10 mouse cellular contexts compared by ENCODE assay signal in genomic region chrX:150657797-150658118, GRCm38 (mm10). TPM values are rescaled to one million over a fixed set of nuclear protein-coding genes. Genes with fewer than 3 reads are reported as not detected.
A peak's percentile ranks its signal among the peaks of the same experiment; 100 is the strongest.
DNase-seq lines count a peak whose midpoint lies in the region; ATAC-seq and TF ChIP-seq lines count a peak whose summit lies in the region.
"Had no signal": no experiment of that assay in that cellular context is flagged by ENCODE, and none has a peak within 500 bp of the region (broad histone marks: within the 10 kb centered on the region; RNA-seq: fewer than 3 reads in every experiment).

No protein-coding gene starts in this region.

- no peaks in the 10 kb centered on the region; the same call in 1 of the 2 replicates for H3K36me3 ChIP-seq in lung, embryonic 14.5 days (ENCODE audit: insufficient read depth)
- no peaks in the 10 kb centered on the region for H3K36me3 ChIP-seq in lung, postnatal 0 days (ENCODE audit: insufficient read depth, low read length)
- H3K36me3 ChIP-seq in intestine, embryonic 16.5 days (ENCODE audit: control insufficient read depth, insufficient read depth, low read length): no peaks in the 10 kb centered on the region
- H3K36me3 ChIP-seq in neural tube, embryonic 13.5 days: peaks cover 17% of the 10 kb centered on the region

- H3K4me3 ChIP-seq in cerebellum, adult 2 months (replicated peaks; ENCODE audit: insufficient read depth, low read depth, low read length): peak overlapping the region; percentile 98
- H3K4me3 ChIP-seq in lung, embryonic 14.5 days (ENCODE audit: low read depth, low read length): peak overlapping the region; percentile 50; the same call in 1 of the 2 replicates
- H3K4me3 ChIP-seq in lung, postnatal 0 days (ENCODE audit: low read depth, low read length): no peak overlapping the region
- no peak overlapping the region; the same call in 1 of the 2 replicates for H3K4me3 ChIP-seq in intestine, embryonic 16.5 days (ENCODE audit: low read length)
- H3K4me3 ChIP-seq in neural tube, embryonic 13.5 days: peak overlapping the region; percentile 58

- H3K27ac ChIP-seq in cerebellum, adult 2 months (ENCODE audit: insufficient read depth, low read length): no peak overlapping the region
- H3K27ac ChIP-seq in lung, embryonic 14.5 days (ENCODE audit: low read depth): no peak overlapping the region
- no peak overlapping the region for H3K27ac ChIP-seq in lung, postnatal 0 days (ENCODE audit: low read length)
- H3K27ac ChIP-seq in intestine, embryonic 16.5 days (ENCODE audit: low read length): no peak overlapping the region
- no peak overlapping the region for H3K27ac ChIP-seq in neural tube, embryonic 13.5 days (replicated peaks)

- TF ChIP-seq EP300 in lung, postnatal 0 days (IDR thresholded peaks at IDR 0.05): no peak

- peak overlapping the region; percentile 60 for H3K4me2 ChIP-seq in lung, embryonic 14.5 days
- H3K4me2 ChIP-seq in lung, postnatal 0 days (replicated peaks; ENCODE audit: low read depth, low read length): no peak overlapping the region
- H3K4me2 ChIP-seq in intestine, embryonic 16.5 days (ENCODE audit: low read depth, low read length): peak overlapping the region; percentile 45; the same call in 1 of the 2 replicates
- peak overlapping the region; percentile 48 for H3K4me2 ChIP-seq in neural tube, embryonic 13.5 days

- no peak for TF ChIP-seq CTCF in cerebellum, adult 2 months (IDR thresholded peaks at IDR 0.05; ENCODE audit: borderline replicate concordance, insufficient read depth, low read depth, low read length)
- TF ChIP-seq CTCF in lung, embryonic 14.5 days (IDR thresholded peaks at IDR 0.05; ENCODE audit: low read depth): no peak
- TF ChIP-seq CTCF in lung, postnatal 0 days (IDR thresholded peaks at IDR 0.05): no peak

- WGBS in cerebellum, adult 2 months: 17% methylated on average over 3 of the region's 3 CpGs
- WGBS in lung, embryonic 14.5 days: 33% methylated on average over 3 of the region's 3 CpGs
- 46% methylated on average over 3 of the region's 3 CpGs for WGBS in lung, postnatal 0 days
- 38% methylated on average over 3 of the region's 3 CpGs for WGBS in intestine, embryonic 16.5 days
- WGBS in neural tube, embryonic 13.5 days: 28% methylated on average over 3 of the region's 3 CpGs

- H3K27me3 ChIP-seq in cerebellum, adult 2 months (ENCODE audit: control insufficient read depth, insufficient read depth, low read length): no peaks in the 10 kb centered on the region
- H3K27me3 ChIP-seq in lung, embryonic 14.5 days (ENCODE audit: insufficient read depth, low read length): no peaks in the 10 kb centered on the region
- no peaks in the 10 kb centered on the region for H3K27me3 ChIP-seq in lung, postnatal 0 days (replicated peaks; ENCODE audit: insufficient read depth, low read length)
- H3K27me3 ChIP-seq in intestine, embryonic 16.5 days (replicated peaks; ENCODE audit: control insufficient read depth, insufficient read depth, low read length): no peaks in the 10 kb centered on the region
- peaks cover 8% of the 10 kb centered on the region; the same call in 1 of the 2 replicates for H3K27me3 ChIP-seq in neural tube, embryonic 13.5 days
- H3K27me3 ChIP-seq: heart, embryonic 12.5 days had no signal

- H3K4me1 ChIP-seq in cerebellum, adult 2 months (ENCODE audit: control insufficient read depth, insufficient read depth, low read length): no peaks in the 10 kb centered on the region
- no peaks in the 10 kb centered on the region for H3K4me1 ChIP-seq in lung, embryonic 14.5 days (ENCODE audit: insufficient read depth)
- H3K4me1 ChIP-seq in lung, postnatal 0 days (ENCODE audit: insufficient read depth, low read depth, low read length): no peaks in the 10 kb centered on the region
- H3K4me1 ChIP-seq in intestine, embryonic 16.5 days (ENCODE audit: control insufficient read depth, insufficient read depth, low read length): no peaks in the 10 kb centered on the region
- peaks cover 6% of the 10 kb centered on the region; the same call in 1 of the 2 replicates for H3K4me1 ChIP-seq in neural tube, embryonic 13.5 days (replicated peaks)

- TF ChIP-seq POLR2A in cerebellum, adult 2 months (IDR thresholded peaks at IDR 0.05; ENCODE audit: borderline replicate concordance, insufficient read depth, low read length): no peak

- H3K9me3 ChIP-seq in lung, embryonic 14.5 days (ENCODE audit: low read depth, low read length): no peaks in the 10 kb centered on the region
- no peaks in the 10 kb centered on the region for H3K9me3 ChIP-seq in lung, postnatal 0 days (ENCODE audit: low read length)
- H3K9me3 ChIP-seq in intestine, embryonic 16.5 days (ENCODE audit: control insufficient read depth, low read length): no peaks in the 10 kb centered on the region
- H3K9me3 ChIP-seq in neural tube, embryonic 13.5 days: no peaks in the 10 kb centered on the region
- H3K9me3 ChIP-seq: heart, embryonic 12.5 days had no signal

- peak in 1 of 2 experiments; percentile 25 for DNase-seq in cerebellum, adult 2 months
- no peak for DNase-seq in cerebellum, postnatal 4 days (ENCODE audit: low spot score in 2 of 2)
- DNase-seq in lung, embryonic 14.5 days: peak; percentile 2
- no peak for DNase-seq in lung, postnatal 0 days (ENCODE audit: low spot score)
- no peak for DNase-seq in c-Kit-positive CD71-positive TER-119-positive erythroid progenitor cells, embryonic 14.5 days (ENCODE audit: low spot score)
- DNase-seq in right cerebral cortex, adult 18-20 months: no peak
- DNase-seq: spleen, adult 18-20 months had no signal

- ATAC-seq in lung, embryonic 14.5 days (ENCODE audit: insufficient read depth): no peak
- ATAC-seq in lung, postnatal 0 days: no peak
- no peak for ATAC-seq in intestine, embryonic 16.5 days
- ATAC-seq in neural tube, embryonic 13.5 days (ENCODE audit: low read depth): 0 out of 2 replicates have a peak, but pooled peaks have one; percentile 41

- H3K9ac ChIP-seq in lung, embryonic 14.5 days: no peak overlapping the region
- no peak overlapping the region for H3K9ac ChIP-seq in lung, postnatal 0 days (replicated peaks; ENCODE audit: low read depth)
- no peak overlapping the region for H3K9ac ChIP-seq in intestine, embryonic 16.5 days (ENCODE audit: low read depth, low read length)
- no peak overlapping the region for H3K9ac ChIP-seq in neural tube, embryonic 13.5 days

RNA-seq across cellular contexts. Expression of gene Tro, which starts 0.4 kb away (rescaled TPM):
- 79.9 and 82.8 TPM in 2 replicates for polyA plus RNA-seq in cerebellum, adult 2 months (2012; rRNA removed)
- 27.2 and 28.2 TPM in 2 replicates for polyA plus RNA-seq in lung, embryonic 14.5 days (2014; fragmentation: Nextera tagmentation; extraction: Ambion mirVana)
- polyA plus RNA-seq in lung, postnatal 0 days (2015; fragmentation: Nextera tagmentation; extraction: Ambion mirVana): 2.2 and 2.9 TPM in 2 replicates
- 9.0 and 9.9 TPM in 2 replicates for polyA plus RNA-seq in intestine, embryonic 16.5 days (2015; fragmentation: Nextera tagmentation; extraction: Ambion mirVana)
- polyA plus RNA-seq in neural tube, embryonic 13.5 days (2015; fragmentation: Nextera tagmentation; extraction: Ambion mirVana): 57.2 and 58.9 TPM in 2 replicates

Comparison
In these comparisons a context has a peak if more than half of its experiments do, and no peak if none do; other contexts are left out.
1. H3K4me3 ChIP-seq: peak in cerebellum, adult 2 months (single experiment), lung, embryonic 14.5 days (single experiment) and neural tube, embryonic 13.5 days (single experiment); none in lung, postnatal 0 days (single experiment) and intestine, embryonic 16.5 days (single experiment).